In genomic region chr2:112430403-112430802, GRCm38 (mm10) we compare ENCODE assay signal across 23 mouse cellular contexts. TPM values are rescaled to one million over a fixed set of nuclear protein-coding genes. Genes with fewer than 3 reads are reported as not detected.
"Had no signal": no experiment of that assay in that cellular context is flagged by ENCODE, and none has a peak within 500 bp of the region (broad histone marks: within the 10 kb centered on the region; RNA-seq: fewer than 3 reads in every experiment).

No protein-coding gene starts in this region.

- H3K36me3 ChIP-seq: limb, embryonic 15.5 days; midbrain, embryonic 12.5 days; midbrain, embryonic 15.5 days; neural tube, embryonic 13.5 days had no signal

- H3K9me3 ChIP-seq: limb, embryonic 15.5 days; midbrain, embryonic 12.5 days; midbrain, embryonic 15.5 days; neural tube, embryonic 13.5 days had no signal

- H3K9ac ChIP-seq: limb, embryonic 15.5 days; liver, embryonic 14.5 days; liver, postnatal 0 days; lung, embryonic 14.5 days; midbrain, embryonic 12.5 days; midbrain, embryonic 15.5 days; neural tube, embryonic 13.5 days had no signal

- H3K4me2 ChIP-seq: limb, embryonic 15.5 days; liver, embryonic 11.5 days; lung, embryonic 14.5 days; midbrain, embryonic 12.5 days; midbrain, embryonic 15.5 days; neural tube, embryonic 13.5 days had no signal

- H3K27ac ChIP-seq: kidney, postnatal 0 days; limb, embryonic 15.5 days; liver, embryonic 14.5 days; macrophage; midbrain, embryonic 12.5 days; midbrain, embryonic 15.5 days; neural tube, embryonic 13.5 days had no signal

- H3K27me3 ChIP-seq: limb, embryonic 15.5 days; midbrain, embryonic 12.5 days; midbrain, embryonic 15.5 days; neural tube, embryonic 13.5 days had no signal

- ATAC-seq: liver, postnatal 0 days; lung, postnatal 0 days; midbrain, embryonic 15.5 days had no signal

- H3K4me1 ChIP-seq: limb, embryonic 15.5 days; midbrain, embryonic 12.5 days; midbrain, embryonic 15.5 days; neural tube, embryonic 13.5 days had no signal

- H3K4me3 ChIP-seq: limb, embryonic 15.5 days; midbrain, embryonic 12.5 days; midbrain, embryonic 15.5 days; neural tube, embryonic 13.5 days had no signal

- DNase-seq: kidney, adult 11 months; kidney, postnatal 36 days; left cerebral cortex, postnatal 4 days; liver, postnatal 0 days; lung, embryonic 14.5 days; retina, postnatal 1 day; right cerebral cortex, postnatal 25 days; spleen, adult 18-20 months; thymus, adult 18-20 months; thymus, postnatal 14 days; thymus, postnatal 4 days had no signal

RNA-seq across cellular contexts. Expression of gene Chrm5, which starts 50.2 kb away (rescaled TPM):
- total RNA-seq: megakaryocyte, adult 5-6 weeks; neutrophil, adult 5-6 weeks had no signal
- polyA plus RNA-seq: kidney, postnatal 0 days; liver, embryonic 11.5 days; liver, embryonic 14.5 days; liver, postnatal 0 days; lung, embryonic 14.5 days; lung, postnatal 0 days; macrophage; testis, adult 2 months had no signal
